Mouse (Mus musculus) G1E (cell line): ENCODE data around the gene Mertk.

Experiments
- CTCF ChIP-seq: IDR thresholded peaks from 2 replicates; pipeline ENCODE4 v1.5.1; 2012; ENCODE audit warnings: low read depth, low read length, inconsistent platforms, mixed read lengths
- GATA1 ChIP-seq: IDR thresholded peaks from 2 replicates; pipeline ENCODE4 v1.6.1; 2012; ENCODE audit warnings: borderline replicate concordance, low read length, inconsistent platforms, mixed read lengths

DNA sequence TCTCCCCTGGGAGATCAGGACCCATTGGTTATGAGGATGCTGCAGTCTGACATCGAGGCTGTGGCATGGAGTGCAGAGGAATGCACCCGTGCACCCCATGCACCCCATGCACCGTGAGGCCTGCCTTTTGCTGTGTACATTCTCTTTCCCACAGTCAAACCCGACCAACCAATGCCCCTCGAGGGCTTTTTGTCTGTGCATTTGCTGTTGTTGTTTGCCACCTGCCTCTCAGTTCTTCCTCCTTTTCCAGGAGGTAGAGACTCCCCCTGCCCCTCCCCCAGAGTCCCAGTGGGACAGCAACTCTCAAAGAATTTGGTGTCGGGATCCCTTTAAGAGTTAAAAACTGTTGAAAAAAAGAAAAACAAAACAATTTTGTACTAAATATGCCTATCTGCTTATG is 49.4 kb downstream of the Mertk start:
- TF ChIP-seq CTCF (no peak), GATA1 (no peak)
